In genomic region chr5:105500132-105501121, GRCm38 (mm10) we compare ENCODE assay signal across 8 mouse cellular contexts. TPM values are rescaled to one million over a fixed set of nuclear protein-coding genes. Genes with fewer than 3 reads are reported as not detected.
DNase-seq lines count a peak whose midpoint lies in the region; ATAC-seq and TF ChIP-seq lines count a peak whose summit lies in the region.

No protein-coding gene starts in this region.

- no peak for TF ChIP-seq POLR2A in lung, adult 2 months (IDR thresholded peaks at IDR 0.05; ENCODE audit: borderline replicate concordance, extremely low read depth, low read depth, low read length)

- H3K9ac ChIP-seq in hindbrain, embryonic 15.5 days: no peak overlapping the region
- H3K9ac ChIP-seq in neural tube, embryonic 15.5 days (replicated peaks): peak overlapping the region; percentile 12; the same call in 1 of the 2 replicates

- no peaks in the 10 kb centered on the region for H3K36me3 ChIP-seq in hindbrain, embryonic 15.5 days
- no peaks in the 10 kb centered on the region for H3K36me3 ChIP-seq in neural tube, embryonic 15.5 days

- H3K27ac ChIP-seq in hindbrain, embryonic 15.5 days (replicated peaks): no peak overlapping the region; the same call in 1 of the 2 replicates
- H3K27ac ChIP-seq in neural tube, embryonic 15.5 days (replicated peaks): peak overlapping the region; percentile 42; the same call in 1 of the 2 replicates

- TF ChIP-seq CTCF in lung, adult 2 months (IDR thresholded peaks at IDR 0.05; ENCODE audit: insufficient read depth, low read length): 0 out of 2 replicates have a peak, but pooled peaks have one; percentile 19

- no peak overlapping the region for H3K4me3 ChIP-seq in lung, adult 2 months (replicated peaks; ENCODE audit: extremely low read depth, low read depth, low read length)
- no peak overlapping the region for H3K4me3 ChIP-seq in hindbrain, embryonic 15.5 days
- no peak overlapping the region for H3K4me3 ChIP-seq in neural tube, embryonic 15.5 days (replicated peaks)

- no peaks in the 10 kb centered on the region for H3K9me3 ChIP-seq in hindbrain, embryonic 15.5 days
- H3K9me3 ChIP-seq in neural tube, embryonic 15.5 days (replicated peaks): no peaks in the 10 kb centered on the region

- no peaks in the 10 kb centered on the region for H3K4me1 ChIP-seq in lung, adult 2 months (ENCODE audit: control insufficient read depth, insufficient read depth, low read length)
- peaks cover 17% of the 10 kb centered on the region for H3K4me1 ChIP-seq in hindbrain, embryonic 15.5 days (replicated peaks)
- H3K4me1 ChIP-seq in neural tube, embryonic 15.5 days: peaks cover 15% of the 10 kb centered on the region

- 64% methylated on average over 12 of the region's 12 CpGs for WGBS in lung, adult 2 months
- 40% methylated on average over 12 of the region's 12 CpGs for WGBS in hindbrain, embryonic 15.5 days
- WGBS in neural tube, embryonic 15.5 days: 38% methylated on average over 12 of the region's 12 CpGs

- ATAC-seq in hindbrain, embryonic 15.5 days (ENCODE audit: low FRiP score, low read depth): 0 out of 2 replicates have a peak, but pooled peaks have one; percentile 24
- no peak for ATAC-seq in neural tube, embryonic 15.5 days (ENCODE audit: low FRiP score)

- intact Hi-C loops in left cerebral cortex, postnatal 25 days (cut with DNase I): no loop called here

- no peak for DNase-seq in lung, adult 2 months
- no peak for DNase-seq in lung, adult 18-20 months
- peak; percentile 62 for DNase-seq in brain, adult 2 months (ENCODE audit: low read depth, low spot score)
- DNase-seq in cerebellum, postnatal 4 days (ENCODE audit: low spot score in 2 of 2): no peak
- DNase-seq in testis, postnatal 10 days (ENCODE audit: low spot score): no peak
- no peak for DNase-seq in left cerebral cortex, postnatal 25 days (ENCODE audit: low spot score in 2 of 2)

- no peaks in the 10 kb centered on the region for H3K27me3 ChIP-seq in hindbrain, embryonic 15.5 days
- no peaks in the 10 kb centered on the region for H3K27me3 ChIP-seq in neural tube, embryonic 15.5 days (replicated peaks)

- H3K4me2 ChIP-seq in hindbrain, embryonic 15.5 days: no peak overlapping the region
- H3K4me2 ChIP-seq in neural tube, embryonic 15.5 days: no peak overlapping the region

RNA-seq across cellular contexts. Expression of gene Lrrc8c, which starts 18.8 kb away (rescaled TPM):
- 43.7 and 51.6 TPM in 2 replicates for polyA plus RNA-seq in lung, adult 2 months (2012; rRNA removed)
- polyA plus RNA-seq in hindbrain, embryonic 15.5 days (2015; fragmentation: Nextera tagmentation; extraction: Ambion mirVana): 16.4 and 19.3 TPM in 2 replicates
- 14.7 and 16.4 TPM in 2 replicates for polyA plus RNA-seq in neural tube, embryonic 15.5 days (2015; fragmentation: Nextera tagmentation; extraction: Ambion mirVana)
- total RNA-seq in left cerebral cortex, postnatal 25 days (2021): 10 to 100 TPM; 30.4 to 35.0 TPM
